Mouse (Mus musculus): ENCODE results near the gene Fam122c. TPM values are rescaled to one million over a fixed set of nuclear protein-coding genes. Genes with fewer than 3 reads are reported as not detected.

Gene Fam122c
- not detected for polyA plus RNA-seq (2017; shearing (Covaris generic))

GRCm38 (mm10) chrX:53273124-53273523, at the start of gene Fam122c:
Fam122c (plus strand) TSS chrX:53273424.

GRCm38 (mm10) chrX:53240011-53240410, 33.2 kb upstream of the Fam122c start, which contains the start of gene Plac1:
Plac1 (minus strand) TSS chrX:53240111.

GRCm38 (mm10) chrX:53269289-53270062, 3.7 kb upstream of the Fam122c start, which contains the start of gene Fam122b:
Fam122b (minus strand) TSS chrX:53269805.

GRCm38 (mm10) chrX:53370366-53370740, 97.1 kb downstream of the Fam122c start, which contains the start of gene Mospd1:
Mospd1 (minus strand) TSS chrX:53370502.

Other genes with a start within 250 kb of the Fam122c start
- gene Plac1, start 33.3 kb upstream of the Fam122c start, polyA plus RNA-seq (2017; shearing (Covaris generic)), result not detected
- 1 to 10 TPM; 7.4 to 8.8 TPM for gene Fam122b, start 3.6 kb upstream of the Fam122c start, polyA plus RNA-seq (2017; shearing (Covaris generic))
- 10 to 100 TPM; 13.6 to 16.6 TPM for gene Mospd1, start 97.1 kb downstream of the Fam122c start, polyA plus RNA-seq (2017; shearing (Covaris generic))
- gene Etd, start 161.5 kb downstream of the Fam122c start, polyA plus RNA-seq (2017; shearing (Covaris generic)), result under 1 TPM in 1 of 2 experiments, not detected in 1; 0.35 TPM

All from inflammation-experienced regulatory T-cells (primary cell).